18 mouse cellular contexts compared by ENCODE assay signal in the genomic region with DNA sequence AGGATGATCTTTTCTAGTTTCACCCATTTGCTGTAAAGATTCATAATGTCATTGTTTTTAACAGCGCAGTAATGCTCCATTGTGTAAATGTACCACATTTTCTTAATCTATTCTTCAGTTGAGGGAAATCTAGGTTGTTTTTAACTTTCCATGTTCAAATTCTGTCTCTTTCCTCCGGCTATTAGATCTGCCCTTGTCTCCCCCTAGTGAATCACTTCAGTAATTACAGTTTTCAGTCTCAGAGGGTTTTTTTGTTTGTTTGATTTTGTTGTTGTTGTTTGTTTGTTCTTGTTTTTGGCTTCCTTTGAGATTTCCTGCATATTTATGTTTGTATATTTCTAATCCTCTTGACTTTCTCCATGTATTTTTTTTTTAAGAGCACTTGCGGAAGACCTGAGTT.
A peak's percentile ranks its signal among the peaks of the same experiment; 100 is the strongest.
DNase-seq lines count a peak whose midpoint lies in the region; ATAC-seq and TF ChIP-seq lines count a peak whose summit lies in the region.
"Had no signal": no experiment of that assay in that cellular context is flagged by ENCODE, and none has a peak within 500 bp of the region (broad histone marks: within the 10 kb centered on the region; RNA-seq: fewer than 3 reads in every experiment).

No protein-coding gene starts in this region.

- CTCF ChIA-PET in Patski (lab: Charles Lee): interaction anchor here (2.7 kb wide), 1 partner anchor 11 kb away, joined by 6 read pairs; no protein-coding TSS in a partner anchor

- no peak overlapping the region for H3K27ac ChIP-seq in forebrain, embryonic 14.5 days (ENCODE audit: low read depth, low read length)
- H3K27ac ChIP-seq in forebrain, embryonic 13.5 days: no peak overlapping the region
- H3K27ac ChIP-seq in kidney, postnatal 0 days: no peak overlapping the region
- H3K27ac ChIP-seq: embryonic facial prominence, embryonic 12.5 days; liver, embryonic 15.5 days; midbrain, embryonic 10.5 days; neural tube, embryonic 13.5 days had no signal

- no peaks in the 10 kb centered on the region for H3K27me3 ChIP-seq in forebrain, embryonic 14.5 days (replicated peaks; ENCODE audit: control insufficient read depth, insufficient read depth, low read length)
- H3K27me3 ChIP-seq in forebrain, embryonic 13.5 days: no peaks in the 10 kb centered on the region
- no peaks in the 10 kb centered on the region for H3K27me3 ChIP-seq in kidney, postnatal 0 days (ENCODE audit: insufficient read depth, low read length)
- H3K27me3 ChIP-seq in Patski: peaks cover 14% of the 10 kb centered on the region
- H3K27me3 ChIP-seq: embryonic facial prominence, embryonic 12.5 days; liver, embryonic 15.5 days; neural tube, embryonic 13.5 days had no signal

- POLR2A ChIA-PET in Patski (lab: Charles Lee): no interaction called here

- H3K36me3 ChIP-seq in forebrain, embryonic 14.5 days (ENCODE audit: control insufficient read depth, insufficient read depth, low read length): no peaks in the 10 kb centered on the region
- no peaks in the 10 kb centered on the region for H3K36me3 ChIP-seq in forebrain, embryonic 13.5 days (ENCODE audit: poor library complexity, severe bottlenecking)
- no peaks in the 10 kb centered on the region for H3K36me3 ChIP-seq in kidney, postnatal 0 days (ENCODE audit: insufficient read depth, low read length)
- H3K36me3 ChIP-seq: embryonic facial prominence, embryonic 12.5 days; liver, embryonic 15.5 days; midbrain, embryonic 10.5 days; neural tube, embryonic 13.5 days had no signal

- H3K4me3 ChIP-seq in forebrain, embryonic 14.5 days (ENCODE audit: low read depth, low read length): no peak overlapping the region
- H3K4me3 ChIP-seq in forebrain, embryonic 13.5 days: no peak overlapping the region
- H3K4me3 ChIP-seq in kidney, postnatal 0 days (replicated peaks; ENCODE audit: low read depth, low read length): no peak overlapping the region
- H3K4me3 ChIP-seq: embryonic facial prominence, embryonic 12.5 days; liver, embryonic 15.5 days; midbrain, embryonic 10.5 days; neural tube, embryonic 13.5 days had no signal

- H3K4me2 ChIP-seq in forebrain, embryonic 14.5 days (ENCODE audit: low read length): no peak overlapping the region
- H3K4me2 ChIP-seq in forebrain, embryonic 13.5 days: no peak overlapping the region
- no peak overlapping the region for H3K4me2 ChIP-seq in kidney, postnatal 0 days (ENCODE audit: low read length)
- H3K4me2 ChIP-seq: embryonic facial prominence, embryonic 12.5 days; liver, embryonic 15.5 days; neural tube, embryonic 13.5 days had no signal

- no peaks in the 10 kb centered on the region for H3K4me1 ChIP-seq in forebrain, embryonic 14.5 days (ENCODE audit: control insufficient read depth, insufficient read depth, low read length)
- H3K4me1 ChIP-seq in forebrain, embryonic 13.5 days: no peaks in the 10 kb centered on the region
- no peaks in the 10 kb centered on the region for H3K4me1 ChIP-seq in kidney, postnatal 0 days (replicated peaks; ENCODE audit: insufficient read depth, low read length)
- H3K4me1 ChIP-seq: embryonic facial prominence, embryonic 12.5 days; liver, embryonic 15.5 days; midbrain, embryonic 10.5 days; neural tube, embryonic 13.5 days had no signal

- 65% methylated on average over 3 of the region's 3 CpGs for WGBS in forebrain, embryonic 14.5 days
- WGBS in forebrain, embryonic 13.5 days: 62% methylated on average over 3 of the region's 3 CpGs
- 68% methylated on average over 3 of the region's 3 CpGs for WGBS in kidney, postnatal 0 days

- in situ Hi-C loops in Patski (cut with MboI; ENCODE audit: low pct_unique_long_range_greater_than_20kb): no loop called here

- TF ChIP-seq CTCF in kidney, postnatal 0 days (IDR thresholded peaks at IDR 0.05; ENCODE audit: low read depth): peak; percentile 50; the same call in 1 of the 2 replicates
- peak; percentile 37 for TF ChIP-seq CTCF in Patski (IDR thresholded peaks at IDR 0.05)

- peak; percentile 1 for DNase-seq in forebrain, embryonic 14.5 days (ENCODE audit: low spot score)
- no peak for DNase-seq in kidney, postnatal 0 days (ENCODE audit: low spot score)
- DNase-seq in kidney, adult 11 months: no peak
- DNase-seq in 416B (ENCODE audit: low read depth) (peak; percentile 6), Patski (ENCODE audit: low read depth, low spot score) (no peak)
- no peak for DNase-seq in thymus, postnatal 10 days (ENCODE audit: low spot score in 2 of 2)
- DNase-seq: adrenal gland, postnatal 10 days; B cell, adult 2 months; cerebellum, adult 11-12 months; cerebellum, postnatal 25 days; gastrocnemius, postnatal 14 days; lung, postnatal 4 days had no signal

- H3K9me3 ChIP-seq in forebrain, embryonic 14.5 days (replicated peaks; ENCODE audit: control insufficient read depth, low read length): no peaks in the 10 kb centered on the region
- H3K9me3 ChIP-seq in forebrain, embryonic 13.5 days (replicated peaks): no peaks in the 10 kb centered on the region
- H3K9me3 ChIP-seq in kidney, postnatal 0 days (replicated peaks; ENCODE audit: low read length): no peaks in the 10 kb centered on the region
- H3K9me3 ChIP-seq: embryonic facial prominence, embryonic 12.5 days; liver, embryonic 15.5 days; midbrain, embryonic 10.5 days; neural tube, embryonic 13.5 days had no signal

- no peak overlapping the region for H3K9ac ChIP-seq in forebrain, embryonic 14.5 days (ENCODE audit: low read length)
- no peak overlapping the region for H3K9ac ChIP-seq in forebrain, embryonic 13.5 days
- no peak overlapping the region for H3K9ac ChIP-seq in kidney, postnatal 0 days (ENCODE audit: low read depth, low read length)
- H3K9ac ChIP-seq: embryonic facial prominence, embryonic 12.5 days; liver, embryonic 15.5 days; neural tube, embryonic 13.5 days had no signal

- no peak for ATAC-seq in forebrain, embryonic 14.5 days
- ATAC-seq in forebrain, embryonic 13.5 days: no peak
- no peak for ATAC-seq in kidney, postnatal 0 days (replicated peaks; ENCODE audit: low FRiP score, low read depth)
- no peak for ATAC-seq in Patski
- no peak for ATAC-seq in erythroid progenitor cell, adult 5-6 weeks (replicated peaks; ENCODE audit: low FRiP score, poor library complexity, severe bottlenecking)

Comparison
In these comparisons a context has a peak if more than half of its experiments do, and no peak if none do; other contexts are left out.
1. DNase-seq: peak in forebrain, embryonic 14.5 days (single experiment) and 416B (single experiment); none in kidney, postnatal 0 days (single experiment), kidney, adult 11 months (single experiment), Patski (single experiment) and thymus, postnatal 10 days (0 of 2).